Mouse (Mus musculus) limb, embryonic 12.5 days (tissue): ENCODE measurements at regions not wholly inside any gene's neighbourhood (a gene's known extent, or its start where the extent isn't known, plus 50 kb on each side); places are given as distances from the start of the nearest gene placed in this dataset.

Experiments used
- ATAC-seq: fragments of 200-750 bp; cut with Nextera tagmentation; 2 replicates; pipeline ENCODE4 v1.8.0; 2017; ENCODE audit warnings: low read depth, moderate TSS enrichment; ENCODE audit not compliant: insufficient number of reproducible peaks, insufficient read depth, low FRiP score, low TSS enrichment
- H3K27ac ChIP-seq: fragments of 300-500 bp; sonication (generic); 2 replicates; pipeline ENCODE4 v1.5.1; 2016; ENCODE audit warnings: mild to moderate bottlenecking, moderate library complexity
- H3K27me3 ChIP-seq: fragments of 300-500 bp; sonication (generic); 2 replicates; pipeline ENCODE4 v1.6.1; 2016; ENCODE audit warnings: mild to moderate bottlenecking, moderate library complexity
- H3K36me3 ChIP-seq: fragments of 300-500 bp; sonication (generic); 2 replicates; pipeline ENCODE4 v1.6.1; 2016; ENCODE audit warnings: mild to moderate bottlenecking, moderate library complexity
- H3K4me1 ChIP-seq: fragments of 300-500 bp; sonication (generic); replicated peaks from 2 replicates; pipeline ENCODE4 v1.6.1; 2016
- H3K4me2 ChIP-seq: fragments of 300-500 bp; sonication (generic); 2 replicates; pipeline ENCODE4 v1.6.1; 2016; ENCODE audit warnings: mild to moderate bottlenecking, moderate library complexity
- H3K4me3 ChIP-seq: fragments of 300-500 bp; sonication (generic); replicated peaks from 2 replicates; pipeline ENCODE4 v1.5.1; 2016; ENCODE audit warnings: mild to moderate bottlenecking
- H3K9ac ChIP-seq: fragments of 300-500 bp; sonication (generic); replicated peaks from 2 replicates; pipeline ENCODE4 v1.6.1; 2016; ENCODE audit warnings: mild to moderate bottlenecking, moderate library complexity
- H3K9me3 ChIP-seq: fragments of 300-500 bp; sonication (generic); 2 replicates; pipeline ENCODE4 v1.6.1; 2016; ENCODE audit warnings: mild to moderate bottlenecking, moderate library complexity
- WGBS: fragments of 180-500 bp; shearing (Covaris S2); methylation state at CpG from one replicate; pipeline ENCODE4 v1.1.7; 2016; 5-methylcytosine and 5-hydroxymethylcytosine counted together

DNA sequence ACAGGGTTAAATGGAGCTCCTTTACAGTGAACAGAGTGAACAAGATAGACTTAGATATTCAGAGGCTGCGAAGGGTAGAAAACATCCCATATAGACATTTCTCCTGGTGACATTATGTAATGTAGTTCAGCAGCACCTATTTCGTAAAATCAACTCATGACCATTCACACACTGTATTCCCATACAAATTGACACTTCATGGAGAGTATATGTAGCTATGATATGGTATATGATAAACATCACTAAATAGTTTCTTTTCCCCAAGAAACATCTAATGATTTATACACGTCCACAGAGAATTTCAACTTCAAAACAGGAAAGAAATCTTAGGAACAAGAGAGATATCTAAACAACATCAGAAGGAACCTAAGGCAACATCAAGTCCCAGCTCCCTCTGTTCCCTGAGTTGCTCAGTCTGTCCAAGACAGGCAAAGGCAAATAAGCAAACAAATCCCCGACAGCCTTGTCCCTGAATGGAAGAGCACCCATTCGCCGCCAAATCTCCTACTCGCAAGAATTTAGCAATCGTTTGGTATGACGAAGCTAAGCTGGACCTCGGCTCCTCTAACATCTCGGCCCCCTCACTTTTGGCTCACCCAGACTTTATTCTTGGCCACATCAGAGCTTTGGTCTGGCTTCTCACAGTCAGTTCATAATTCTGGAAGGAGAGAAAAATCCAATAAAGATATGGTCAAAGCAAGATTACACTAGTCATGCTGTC, 148.0 kb downstream of the Cox18 start:
- Histone ChIP-seq H3K27me3 (no peaks in the 10 kb centered on the region), H3K27ac (no peak overlapping the region), H3K4me1 (no peaks in the 10 kb centered on the region), H3K4me2 (no peak overlapping the region), H3K9me3 (no peaks in the 10 kb centered on the region), H3K4me3 (no peak overlapping the region), H3K9ac (no peak overlapping the region), H3K36me3 (no peaks in the 10 kb centered on the region)
- ATAC-seq, result no peak
- WGBS, result 92% methylated on average over 11 of the region's 11 CpGs

- Histone ChIP-seq H3K4me3 (no peak overlapping the region), H3K9me3 (no peaks in the 10 kb centered on the region), H3K9ac (no peak overlapping the region), H3K4me1 (no peaks in the 10 kb centered on the region), H3K27ac (no peak overlapping the region), H3K4me2 (no peak overlapping the region), H3K27me3 (no peaks in the 10 kb centered on the region), H3K36me3 (no peaks in the 10 kb centered on the region)
- ATAC-seq, result no peak
- 92% methylated on average over 2 of the region's 2 CpGs for WGBS
These were observed 152.0 kb downstream of the Cox18 start for GRCm38 (mm10) chr5:90071806-90072205.

DNA sequence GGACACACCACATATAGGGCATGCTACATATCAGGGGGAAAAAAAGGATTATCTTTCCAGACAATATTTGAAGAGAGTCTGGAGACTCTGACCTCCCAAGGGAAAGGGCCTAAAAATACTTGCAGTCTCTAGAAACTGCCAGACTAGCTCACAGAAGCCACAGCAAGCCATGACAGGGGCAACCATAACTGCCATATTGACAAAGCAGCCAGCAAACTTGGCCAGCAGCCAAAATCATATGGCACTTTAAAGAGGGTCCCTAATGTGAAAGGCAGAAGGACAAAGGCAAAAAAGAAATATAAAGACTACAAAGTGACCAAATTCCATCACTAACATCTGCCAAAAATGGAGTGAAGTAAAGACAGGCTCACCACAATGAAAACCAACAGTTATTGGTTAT, 155.2 kb downstream of the Cox18 start:
- Histone ChIP-seq H3K27me3 (no peaks in the 10 kb centered on the region), H3K4me3 (no peak overlapping the region), H3K4me2 (no peak overlapping the region), H3K4me1 (no peaks in the 10 kb centered on the region), H3K27ac (no peak overlapping the region), H3K9me3 (no peaks in the 10 kb centered on the region), H3K9ac (no peak overlapping the region), H3K36me3 (no peaks in the 10 kb centered on the region)
- no peak for ATAC-seq

DNA sequence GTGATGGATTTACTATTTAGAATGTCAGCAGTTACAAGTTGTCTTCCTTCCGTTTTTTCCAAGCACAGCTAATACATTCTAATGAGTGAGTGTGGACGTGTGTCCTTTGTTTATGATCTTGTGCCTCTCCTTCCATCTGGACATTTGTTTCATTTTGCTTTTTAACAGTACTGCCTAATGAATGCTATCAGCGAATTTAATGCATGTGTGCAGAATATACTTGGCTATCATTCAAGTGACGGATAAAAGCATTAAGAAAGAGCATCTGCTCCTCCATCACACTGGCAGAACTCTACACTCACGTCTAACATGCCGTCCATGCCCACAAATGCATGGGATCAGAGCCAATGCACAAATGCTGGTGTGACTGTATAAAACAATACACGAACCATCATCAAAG, 156.0 kb downstream of the Cox18 start:
- no peaks in the 10 kb centered on the region for H3K4me1 ChIP-seq
- no peak overlapping the region for H3K9ac ChIP-seq
- ATAC-seq, result no peak
- no peaks in the 10 kb centered on the region for H3K36me3 ChIP-seq
- H3K4me2 ChIP-seq, result no peak overlapping the region
- no peaks in the 10 kb centered on the region for H3K27me3 ChIP-seq
- no peaks in the 10 kb centered on the region for H3K9me3 ChIP-seq
- 71% methylated on average over 7 of the region's 7 CpGs for WGBS
- no peak overlapping the region for H3K27ac ChIP-seq
- no peak overlapping the region for H3K4me3 ChIP-seq

- Histone ChIP-seq H3K36me3 (no peaks in the 10 kb centered on the region), H3K9me3 (no peaks in the 10 kb centered on the region), H3K27ac (no peak overlapping the region), H3K4me2 (no peak overlapping the region), H3K27me3 (no peaks in the 10 kb centered on the region), H3K9ac (no peak overlapping the region), H3K4me1 (no peaks in the 10 kb centered on the region), H3K4me3 (no peak overlapping the region)
- 46% methylated on average over 6 of the region's 6 CpGs for WGBS
- no peak; the same call in 1 of the 2 replicates for ATAC-seq
These were observed 157.8 kb downstream of the Cox18 start for GRCm38 (mm10) chr5:90065884-90066615.

DNA sequence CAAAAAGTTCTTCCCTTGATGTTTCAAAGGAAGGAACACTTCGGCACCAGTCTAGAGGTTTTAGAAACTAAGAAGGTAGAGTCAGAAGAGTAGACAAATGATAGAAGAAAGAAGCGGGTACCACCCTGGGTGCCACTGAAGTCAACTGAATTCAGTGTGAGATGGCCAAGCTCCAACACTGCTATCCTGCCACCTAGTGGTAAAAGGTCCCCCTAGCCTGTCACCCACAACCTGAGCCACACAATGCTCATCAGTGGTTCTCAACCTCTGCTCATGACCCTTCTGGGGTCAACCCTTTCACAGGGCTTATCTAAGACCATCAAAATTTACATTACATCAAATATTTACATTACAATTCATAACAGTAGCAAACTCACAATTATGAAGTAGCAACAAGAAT, 168.1 kb downstream of the Cox18 start:
- no peaks in the 10 kb centered on the region for H3K36me3 ChIP-seq
- H3K9ac ChIP-seq, result no peak overlapping the region
- ATAC-seq, result no peak
- no peaks in the 10 kb centered on the region for H3K27me3 ChIP-seq
- H3K4me1 ChIP-seq, result no peaks in the 10 kb centered on the region
- H3K4me2 ChIP-seq, result no peak overlapping the region
- 76% methylated on average over 2 of the region's 2 CpGs for WGBS
- no peaks in the 10 kb centered on the region for H3K9me3 ChIP-seq
- no peak overlapping the region for H3K4me3 ChIP-seq
- H3K27ac ChIP-seq, result no peak overlapping the region

- Histone ChIP-seq H3K4me3 (no peak overlapping the region), H3K9me3 (no peaks in the 10 kb centered on the region), H3K4me2 (no peak overlapping the region), H3K4me1 (no peaks in the 10 kb centered on the region), H3K9ac (no peak overlapping the region), H3K36me3 (no peaks in the 10 kb centered on the region), H3K27me3 (no peaks in the 10 kb centered on the region), H3K27ac (no peak overlapping the region)
- no peak for ATAC-seq
- 66% methylated on average over 1 of the region's 1 CpGs for WGBS
These were observed 169.4 kb upstream of the Adamts3 start for GRCm38 (mm10) chr5:90052516-90052915.

DNA sequence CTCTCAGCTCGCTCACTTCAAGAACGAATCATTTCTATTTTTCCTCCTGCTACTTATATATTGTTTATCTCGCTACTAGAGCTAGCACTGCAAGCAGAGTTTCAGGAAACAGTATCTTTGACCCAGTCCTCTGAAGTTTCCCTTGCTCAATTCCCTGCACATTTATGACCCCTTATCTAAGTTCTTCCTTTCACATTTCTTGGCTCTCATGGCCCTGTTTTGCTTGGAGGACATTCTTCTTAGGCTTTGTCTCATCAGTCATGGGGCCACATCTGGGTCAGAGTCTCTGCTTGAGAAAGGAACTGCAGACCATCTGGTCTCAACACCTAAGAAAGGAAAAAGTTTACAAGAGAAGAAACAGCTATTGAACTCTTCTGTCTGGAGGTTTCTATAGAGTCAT, 166.7 kb upstream of the Adamts3 start:
- no peak overlapping the region for H3K4me3 ChIP-seq
- H3K9ac ChIP-seq, result no peak overlapping the region
- no peaks in the 10 kb centered on the region for H3K27me3 ChIP-seq
- H3K4me2 ChIP-seq, result no peak overlapping the region
- WGBS, result 89% methylated on average over 3 of the region's 3 CpGs
- H3K36me3 ChIP-seq, result no peaks in the 10 kb centered on the region
- no peak overlapping the region for H3K27ac ChIP-seq
- ATAC-seq, result no peak
- no peaks in the 10 kb centered on the region for H3K4me1 ChIP-seq
- no peaks in the 10 kb centered on the region for H3K9me3 ChIP-seq

DNA sequence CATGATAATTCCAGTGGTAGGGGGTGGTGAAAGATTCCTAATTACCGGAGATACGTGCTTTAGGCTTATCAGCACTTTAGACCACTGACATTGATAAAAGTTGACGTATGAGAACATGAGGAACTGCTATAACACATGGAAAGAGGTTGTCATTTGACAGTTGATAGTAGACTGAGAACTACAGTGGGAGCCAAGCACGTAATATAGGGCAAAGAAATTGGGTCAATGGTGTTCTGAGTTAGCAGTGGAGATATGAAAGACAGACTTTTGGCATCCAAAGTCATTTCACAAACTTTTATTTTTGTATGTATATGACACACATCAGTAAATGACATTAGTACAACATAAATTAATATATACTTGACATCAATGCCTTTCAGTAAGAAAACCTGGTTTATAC, 159.6 kb upstream of the Adamts3 start:
- H3K4me3 ChIP-seq, result no peak overlapping the region
- H3K27ac ChIP-seq, result no peak overlapping the region
- no peaks in the 10 kb centered on the region for H3K4me1 ChIP-seq
- no peak overlapping the region for H3K9ac ChIP-seq
- no peaks in the 10 kb centered on the region for H3K36me3 ChIP-seq
- no peak for ATAC-seq
- no peaks in the 10 kb centered on the region for H3K27me3 ChIP-seq
- WGBS, result 89% methylated on average over 4 of the region's 4 CpGs
- no peak overlapping the region for H3K4me2 ChIP-seq
- no peaks in the 10 kb centered on the region for H3K9me3 ChIP-seq

DNA sequence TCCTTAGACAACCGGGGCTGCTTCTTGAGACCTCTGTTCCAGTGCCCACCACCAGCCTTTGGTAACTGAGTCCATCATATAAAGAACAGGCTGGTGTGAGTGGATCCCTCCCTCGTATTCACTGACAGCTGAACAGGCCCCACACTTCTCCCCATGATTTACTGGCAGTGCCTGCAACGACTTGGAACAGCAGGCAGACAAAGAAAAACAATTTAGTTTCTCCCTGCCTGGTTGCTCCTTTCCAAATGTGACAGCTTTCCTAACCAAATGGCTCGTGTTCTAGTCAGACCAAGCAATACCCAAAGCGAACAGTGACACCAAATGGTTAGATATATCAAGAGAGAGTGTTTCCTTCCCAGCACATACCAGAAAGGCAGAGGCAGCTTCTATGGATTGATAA, 150.0 kb upstream of the Adamts3 start:
- H3K27me3 ChIP-seq, result no peaks in the 10 kb centered on the region
- WGBS, result 34% methylated on average over 5 of the region's 5 CpGs
- no peaks in the 10 kb centered on the region for H3K4me1 ChIP-seq
- H3K4me2 ChIP-seq, result no peak overlapping the region
- no peak overlapping the region for H3K4me3 ChIP-seq
- ATAC-seq, result no peak
- H3K9me3 ChIP-seq, result no peaks in the 10 kb centered on the region
- H3K36me3 ChIP-seq, result no peaks in the 10 kb centered on the region
- H3K9ac ChIP-seq, result no peak overlapping the region
- H3K27ac ChIP-seq, result no peak overlapping the region

GRCm38 (mm10) chr5:90030737-90031136, 147.6 kb upstream of the Adamts3 start:
- Histone ChIP-seq H3K27ac (no peak overlapping the region), H3K4me3 (no peak overlapping the region), H3K4me2 (no peak overlapping the region), H3K9ac (no peak overlapping the region), H3K27me3 (no peaks in the 10 kb centered on the region), H3K9me3 (no peaks in the 10 kb centered on the region), H3K36me3 (no peaks in the 10 kb centered on the region), H3K4me1 (no peaks in the 10 kb centered on the region)
- WGBS, result 78% methylated on average over 2 of the region's 2 CpGs
- no peak for ATAC-seq

GRCm38 (mm10) chr5:90029751-90030150, 146.6 kb upstream of the Adamts3 start:
- Histone ChIP-seq H3K4me1 (no peaks in the 10 kb centered on the region), H3K9me3 (no peaks in the 10 kb centered on the region), H3K9ac (no peak overlapping the region), H3K27me3 (no peaks in the 10 kb centered on the region), H3K4me2 (no peak overlapping the region), H3K4me3 (no peak overlapping the region), H3K27ac (no peak overlapping the region), H3K36me3 (no peaks in the 10 kb centered on the region)
- WGBS, result 59% methylated on average over 6 of the region's 6 CpGs
- no peak for ATAC-seq
